Mouse (Mus musculus) liver, embryonic 15.5 days (tissue): ENCODE data around the gene Mettl5. TPM values are rescaled to one million over a fixed set of nuclear protein-coding genes. Genes with fewer than 3 reads are reported as not detected.

Source experiments
- ATAC-seq: fragments of 200-750 bp; cut with Nextera tagmentation; 2 replicates; pipeline ENCODE4 v1.8.0; 2017; ENCODE audit warnings: moderate number of reproducible peaks, mild to moderate bottlenecking, moderate library complexity; ENCODE audit not compliant: insufficient read depth
- H3K27ac ChIP-seq: fragments of 300-500 bp; sonication (generic); replicated peaks from 2 replicates; pipeline ENCODE4 v1.5.1; 2015; ENCODE audit warnings: mild to moderate bottlenecking, inconsistent platforms
- H3K27me3 ChIP-seq: fragments of 300-500 bp; sonication (generic); 2 replicates; pipeline ENCODE4 v1.6.1; 2015; ENCODE audit warnings: mild to moderate bottlenecking, inconsistent platforms
- H3K36me3 ChIP-seq: fragments of 300-500 bp; sonication (generic); replicated peaks from 2 replicates; pipeline ENCODE4 v1.6.1; 2015; ENCODE audit warnings: moderate library complexity, mild to moderate bottlenecking, inconsistent platforms
- H3K4me1 ChIP-seq: fragments of 300-500 bp; sonication (generic); replicated peaks from 2 replicates; pipeline ENCODE4 v1.6.1; 2015; ENCODE audit warnings: inconsistent platforms
- H3K4me2 ChIP-seq: fragments of 300-500 bp; sonication (generic); 2 replicates; pipeline ENCODE4 v1.6.1; 2015; ENCODE audit warnings: moderate library complexity, mild to moderate bottlenecking, inconsistent platforms
- H3K4me3 ChIP-seq: fragments of 300-500 bp; sonication (generic); replicated peaks from 2 replicates; pipeline ENCODE4 v1.5.1; 2015; ENCODE audit warnings: mild to moderate bottlenecking, inconsistent platforms
- H3K9ac ChIP-seq: fragments of 300-500 bp; sonication (generic); 2 replicates; pipeline ENCODE4 v1.6.1; 2015; ENCODE audit warnings: moderate library complexity, mild to moderate bottlenecking, inconsistent platforms
- H3K9me3 ChIP-seq: fragments of 300-500 bp; sonication (generic); replicated peaks from 2 replicates; pipeline ENCODE4 v1.6.1; 2016; ENCODE audit warnings: inconsistent platforms
- WGBS: fragments of 180-500 bp; shearing (Covaris S2); methylation state at CpG from one replicate; pipeline ENCODE4 v1.1.7; 2015; ENCODE audit warnings: mixed read lengths; ENCODE audit not compliant: insufficient replicate concordance; 5-methylcytosine and 5-hydroxymethylcytosine counted together
- polyA plus RNA-seq: library from polyadenylated mRNA; unstranded; fragments of >200 nt; fragmentation: Nextera tagmentation; extraction: Ambion mirVana; gene quantifications from 2 replicates; pipeline ENCODE4 v1.2.1, GENCODE M21; 2015

The Mettl5 gene
- polyA plus RNA-seq, 1 experiment from 2014 or later, result 29.1 TPM

- no peak for ATAC-seq
- WGBS, result 84% methylated on average over 10 of the region's 10 CpGs
- Histone ChIP-seq H3K27me3 (no peaks in the 10 kb centered on the region), H3K36me3 (peaks cover 46% of the 10 kb centered on the region), H3K4me1 (peaks cover 64% of the 10 kb centered on the region), H3K9me3 (no peaks in the 10 kb centered on the region), H3K9ac (no peak overlapping the region), H3K27ac (no peak overlapping the region), H3K4me2 (no peak overlapping the region), H3K4me3 (no peak overlapping the region)
Measured at GRCm38 (mm10) chr2:69825898-69826297, 59.5 kb downstream of the Mettl5 start.

DNA sequence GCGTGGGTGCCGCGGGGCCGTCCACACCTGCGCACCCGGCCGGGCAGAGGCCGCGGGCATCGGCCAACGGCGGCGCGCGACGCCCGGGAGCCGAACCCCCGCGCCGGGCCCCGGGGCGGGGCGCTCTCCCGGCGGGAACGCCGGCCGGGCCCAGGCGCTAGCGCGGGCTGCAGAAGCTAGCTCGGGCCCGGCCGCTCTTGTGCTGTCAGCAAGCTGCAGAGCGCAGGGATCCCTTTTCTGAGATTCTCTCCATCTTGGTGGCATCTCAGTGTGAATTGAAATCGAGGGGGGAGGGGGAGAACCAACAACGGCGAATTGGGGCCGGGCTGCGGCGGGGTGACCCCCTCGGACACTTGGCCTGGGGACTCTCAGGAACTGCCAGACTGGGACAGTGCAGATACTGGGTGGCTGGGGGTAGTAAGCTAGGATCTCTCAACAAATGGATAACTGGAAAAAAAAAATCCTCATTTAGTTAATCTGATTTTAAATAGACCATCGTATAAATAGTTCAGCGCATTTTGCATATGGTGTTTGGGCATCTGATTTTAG lies 62.2 kb downstream of the Mettl5 start:
- peaks cover 69% of the 10 kb centered on the region for H3K4me1 ChIP-seq
- 2% methylated on average over 44 of the region's 45 CpGs for WGBS

GRCm38 (mm10) chr2:69822361-69823128 lies 62.9 kb downstream of the Mettl5 start:
- Histone ChIP-seq H3K36me3 (peaks cover 24% of the 10 kb centered on the region), H3K4me1 (peaks cover 71% of the 10 kb centered on the region), H3K27me3 (no peaks in the 10 kb centered on the region), H3K9me3 (no peaks in the 10 kb centered on the region), H3K27ac (peak overlapping the region; percentile 93), H3K4me2 (peak overlapping the region; percentile 94), H3K9ac (peak overlapping the region; percentile 96), H3K4me3 (peak overlapping the region; percentile 96)
- peak; percentile 35 for ATAC-seq
- 0% methylated on average over 80 of the region's 80 CpGs for WGBS

More for the DNA sequence above, 62.2 kb downstream of the Mettl5 start:
- peak overlapping the region; percentile 96 for H3K4me3 ChIP-seq
- H3K27ac ChIP-seq, result peak overlapping the region; percentile 93
- peak overlapping the region; percentile 94 for H3K4me2 ChIP-seq
- peak; percentile 78 for ATAC-seq
- H3K36me3 ChIP-seq, result peaks cover 28% of the 10 kb centered on the region
- no peaks in the 10 kb centered on the region for H3K27me3 ChIP-seq
- no peaks in the 10 kb centered on the region for H3K9me3 ChIP-seq
- peak overlapping the region; percentile 96 for H3K9ac ChIP-seq

DNA sequence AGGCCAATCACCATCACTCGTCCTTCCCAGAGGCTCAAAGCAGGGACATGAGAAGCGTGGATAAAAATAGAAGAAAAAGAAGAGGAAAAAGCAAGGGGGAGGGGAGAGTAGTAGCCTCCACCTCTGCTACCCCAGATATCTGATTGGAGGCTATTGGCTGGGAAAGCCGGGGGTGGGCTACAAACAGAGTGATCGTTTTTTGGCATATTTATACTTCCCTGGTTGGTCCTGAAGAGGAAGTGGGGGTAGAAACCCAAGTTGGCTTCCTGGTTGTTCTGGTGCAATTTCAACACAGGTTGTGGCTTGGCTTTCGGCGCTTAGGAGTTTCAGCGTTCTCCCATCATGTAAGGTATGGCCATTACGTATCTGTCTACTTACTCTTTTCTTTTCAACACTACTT lies 63.7 kb downstream of the Mettl5 start, which contains the start of gene Klhl23:
Klhl23 (plus strand) TSS at position 234 of the 400 bp plus-strand sequence.
- H3K4me3 ChIP-seq, result peak within 1 kb of the TSS; percentile 96
- peaks cover 76% of the 10 kb centered on the region for H3K4me1 ChIP-seq
- peak within 1 kb of the TSS; percentile 93 for H3K27ac ChIP-seq
- peak within 1 kb of the TSS; percentile 96 for H3K9ac ChIP-seq
- under 1% methylated on average over 8 of the region's 8 CpGs for WGBS
- peaks cover 22% of the 10 kb centered on the region for H3K36me3 ChIP-seq
- H3K9me3 ChIP-seq, result no peaks in the 10 kb centered on the region
- ATAC-seq, result peak; percentile 30
- peak within 1 kb of the TSS; percentile 94 for H3K4me2 ChIP-seq
- no peaks in the 10 kb centered on the region for H3K27me3 ChIP-seq

Other genes with a start within 250 kb of the Mettl5 start
- gene Bbs5, start 238.4 kb downstream of the Mettl5 start, polyA plus RNA-seq, result 2.8 and 3.5 TPM in 2 replicates
- 0.66 and 1.5 TPM in 2 replicates for gene Klhl41, start 215.5 kb downstream of the Mettl5 start, polyA plus RNA-seq
- gene Fastkd1, start 172.1 kb downstream of the Mettl5 start, polyA plus RNA-seq, result 3.3 and 3.4 TPM in 2 replicates
- gene Ppig, start 163.1 kb downstream of the Mettl5 start, polyA plus RNA-seq, result 48.2 and 51.8 TPM in 2 replicates
- gene Ccdc173, start 96.0 kb downstream of the Mettl5 start, polyA plus RNA-seq, result 0.14 and 0.16 TPM in 2 replicates
- gene Phospho2, start 96.0 kb downstream of the Mettl5 start, polyA plus RNA-seq, result 11.1 and 11.4 TPM in 2 replicates
- gene Klhl23, start 63.7 kb downstream of the Mettl5 start, polyA plus RNA-seq, result 18.1 and 19.4 TPM in 2 replicates
- gene Ssb, start 24.1 kb downstream of the Mettl5 start, polyA plus RNA-seq, result 108 and 133 TPM in 2 replicates
- 5.5 and 5.6 TPM in 2 replicates for gene Ubr3, start 11.6 kb upstream of the Mettl5 start, polyA plus RNA-seq
- gene Myo3b, start 153.5 kb upstream of the Mettl5 start, polyA plus RNA-seq, result not detected in 2 replicates